Mouse (Mus musculus): ENCODE data around the gene Zrsr2. TPM values are rescaled to one million over a fixed set of nuclear protein-coding genes. Genes with fewer than 3 reads are reported as not detected.

Gene Zrsr2
- polyA plus RNA-seq, 1 experiment from 2014 or later: 37.6 TPM

DNA sequence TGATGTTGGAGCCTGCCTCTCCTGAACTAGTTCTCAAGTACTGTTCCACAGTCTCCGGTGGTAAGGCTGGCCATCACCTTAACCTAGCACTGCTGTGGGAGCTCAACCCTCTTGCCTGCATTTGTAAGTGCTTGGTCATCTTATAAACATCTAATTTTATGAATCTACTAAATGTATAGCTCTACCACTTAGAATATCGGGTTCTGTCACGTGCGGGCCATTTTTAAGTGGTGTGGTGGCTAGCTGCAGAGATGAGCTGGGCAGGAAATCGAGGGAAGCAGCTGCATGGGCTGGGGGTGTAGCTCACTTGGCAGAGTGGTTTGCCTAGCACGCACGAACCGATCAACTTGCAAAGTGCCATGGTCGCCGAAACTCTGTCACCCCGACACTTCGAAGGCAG lies 1.1 kb downstream of the Zrsr2 start:
- 31% methylated on average over 12 of the region's 12 CpGs for WGBS
- Histone ChIP-seq H3K27me3 (replicated peaks; ENCODE audit: control insufficient read depth, insufficient read depth, low read length) (no peaks in the 10 kb centered on the region), H3K36me3 (ENCODE audit: control insufficient read depth, insufficient read depth, low read length) (no peaks in the 10 kb centered on the region; the same call in 1 of the 2 replicates), H3K4me2 (peak overlapping the region; percentile 76), H3K4me3 (ENCODE audit: low read depth, low read length) (peak overlapping the region; percentile 70), H3K9ac (ENCODE audit: low read depth, low read length) (peak overlapping the region; percentile 78), H3K4me1 (replicated peaks; ENCODE audit: control insufficient read depth, insufficient read depth, low read length) (no peaks in the 10 kb centered on the region), H3K27ac (ENCODE audit: low read depth, low read length) (peak overlapping the region; percentile 97), H3K9me3 (ENCODE audit: control insufficient read depth, low read length) (no peaks in the 10 kb centered on the region)
- ATAC-seq (replicated peaks; ENCODE audit: low FRiP score): peak; percentile 9; the same call in 1 of the 2 replicates
- DNase-seq (ENCODE audit: low spot score): no peak

DNA sequence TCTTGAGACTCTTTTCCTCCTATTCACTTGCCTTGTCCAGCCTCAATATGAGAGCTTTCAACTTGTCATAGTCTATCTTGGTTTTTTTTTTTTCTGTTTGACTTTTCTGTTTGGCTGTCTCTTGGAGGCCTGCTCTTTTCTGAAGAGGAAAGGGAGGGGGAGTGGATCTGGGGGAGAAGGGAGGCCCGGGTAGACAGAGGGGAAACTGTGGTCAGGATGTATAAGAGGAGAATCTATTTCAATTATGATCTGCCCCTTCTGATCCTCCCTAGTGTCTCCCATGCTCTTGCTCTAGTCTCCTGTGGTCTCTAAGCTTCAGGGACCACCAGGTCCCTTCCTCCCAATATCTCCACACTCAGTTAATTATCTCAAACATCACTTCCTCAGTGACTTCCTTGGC lies 6.8 kb downstream of the Zrsr2 start:
- Histone ChIP-seq H3K36me3 (ENCODE audit: control insufficient read depth, insufficient read depth, low read length) (no peaks in the 10 kb centered on the region; the same call in none of the 2 replicates), H3K4me3 (ENCODE audit: low read depth, low read length) (no peak overlapping the region), H3K9ac (ENCODE audit: low read depth, low read length) (no peak overlapping the region), H3K27ac (ENCODE audit: low read depth, low read length) (no peak overlapping the region), H3K27me3 (replicated peaks; ENCODE audit: control insufficient read depth, insufficient read depth, low read length) (no peaks in the 10 kb centered on the region), H3K4me2 (no peak overlapping the region), H3K9me3 (ENCODE audit: control insufficient read depth, low read length) (no peaks in the 10 kb centered on the region), H3K4me1 (replicated peaks; ENCODE audit: control insufficient read depth, insufficient read depth, low read length) (no peaks in the 10 kb centered on the region)
- ATAC-seq (replicated peaks; ENCODE audit: low FRiP score) (no peak), DNase-seq (ENCODE audit: low spot score) (no peak)
- WGBS: 45% methylated on average over 1 of the region's 1 CpGs

DNA sequence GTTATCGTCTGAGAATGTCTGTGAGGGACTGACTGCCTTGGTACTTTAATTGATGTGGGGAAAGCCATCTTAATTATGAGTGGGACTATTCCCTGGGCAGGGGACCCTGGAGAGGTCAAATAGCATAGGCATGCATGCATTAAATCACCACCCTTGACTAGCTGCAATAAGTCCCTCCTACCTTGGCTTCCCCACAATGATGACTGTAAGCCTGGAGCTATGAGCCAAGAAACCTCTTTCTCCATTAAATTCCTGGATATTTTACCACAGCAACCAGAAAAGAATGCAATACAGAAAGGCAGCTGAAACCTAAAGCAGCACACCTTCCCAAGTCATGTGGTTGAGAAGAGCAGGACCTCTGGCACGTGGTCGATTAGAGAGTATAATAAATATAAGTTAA lies 14.1 kb downstream of the Zrsr2 start:
- DNase-seq (ENCODE audit: low spot score) (no peak), ATAC-seq (replicated peaks; ENCODE audit: low FRiP score) (no peak)
- Histone ChIP-seq H3K4me1 (replicated peaks; ENCODE audit: control insufficient read depth, insufficient read depth, low read length) (no peaks in the 10 kb centered on the region), H3K9me3 (ENCODE audit: control insufficient read depth, low read length) (no peaks in the 10 kb centered on the region), H3K27me3 (replicated peaks; ENCODE audit: control insufficient read depth, insufficient read depth, low read length) (no peaks in the 10 kb centered on the region), H3K4me2 (no peak overlapping the region), H3K36me3 (ENCODE audit: control insufficient read depth, insufficient read depth, low read length) (peaks cover 2% of the 10 kb centered on the region), H3K4me3 (ENCODE audit: low read depth, low read length) (no peak overlapping the region), H3K9ac (ENCODE audit: low read depth, low read length) (no peak overlapping the region), H3K27ac (ENCODE audit: low read depth, low read length) (no peak overlapping the region)
- 83% methylated on average over 3 of the region's 3 CpGs for WGBS

DNA sequence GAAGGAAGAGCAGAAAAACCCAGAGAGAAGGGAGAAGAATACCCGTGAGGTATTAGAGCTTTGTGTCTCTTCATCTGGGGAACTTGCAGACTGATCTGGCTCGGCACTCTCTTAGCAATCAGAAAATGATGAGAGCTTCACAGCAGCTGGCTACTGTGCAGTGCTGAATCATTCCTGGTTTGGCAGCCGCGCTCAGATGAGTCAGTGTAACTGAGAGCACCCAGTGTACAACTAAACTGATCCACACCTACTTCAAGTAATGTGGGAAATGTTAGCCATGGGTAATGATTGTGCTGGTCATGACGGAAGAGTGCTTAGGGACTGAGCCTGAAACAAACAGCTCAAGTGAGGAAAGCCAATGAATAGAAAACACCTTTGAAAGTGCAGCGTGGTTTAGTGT lies 19.9 kb downstream of the Zrsr2 start:
- no peak overlapping the region for H3K4me2 ChIP-seq
- H3K36me3 ChIP-seq (ENCODE audit: control insufficient read depth, insufficient read depth, low read length): no peaks in the 10 kb centered on the region; the same call in 1 of the 2 replicates
- H3K27me3 ChIP-seq (replicated peaks; ENCODE audit: control insufficient read depth, insufficient read depth, low read length): no peaks in the 10 kb centered on the region
- H3K9me3 ChIP-seq (ENCODE audit: control insufficient read depth, low read length): no peaks in the 10 kb centered on the region
- ATAC-seq (replicated peaks; ENCODE audit: low FRiP score) (no peak), DNase-seq (ENCODE audit: low spot score) (no peak)
- no peak overlapping the region for H3K27ac ChIP-seq (ENCODE audit: low read depth, low read length)
- WGBS: 82% methylated on average over 6 of the region's 6 CpGs
- no peak overlapping the region for H3K9ac ChIP-seq (ENCODE audit: low read depth, low read length)
- H3K4me3 ChIP-seq (ENCODE audit: low read depth, low read length): no peak overlapping the region
- H3K4me1 ChIP-seq (replicated peaks; ENCODE audit: control insufficient read depth, insufficient read depth, low read length): no peaks in the 10 kb centered on the region

DNA sequence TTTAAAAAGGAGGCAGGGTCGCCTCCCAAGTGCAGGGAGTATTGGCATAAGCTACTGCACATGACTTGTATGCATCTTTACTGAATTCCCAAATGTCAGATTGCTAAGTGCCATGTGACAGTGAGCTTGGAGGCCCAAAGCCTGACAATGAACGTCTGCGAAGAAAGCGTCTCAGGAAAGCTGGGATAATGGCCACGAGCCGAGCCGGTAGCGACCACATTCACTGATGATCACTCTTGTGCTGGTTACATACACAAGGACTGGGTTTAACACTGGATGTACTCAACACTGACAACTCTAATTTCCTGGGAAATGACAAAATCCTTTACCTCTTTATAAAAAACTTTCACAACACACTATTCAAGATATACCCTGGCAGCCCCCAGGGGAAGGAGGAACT lies 23.7 kb downstream of the Zrsr2 start:
- Histone ChIP-seq H3K9me3 (ENCODE audit: control insufficient read depth, low read length) (no peaks in the 10 kb centered on the region), H3K9ac (ENCODE audit: low read depth, low read length) (no peak overlapping the region), H3K27me3 (replicated peaks; ENCODE audit: control insufficient read depth, insufficient read depth, low read length) (0 out of 2 replicates have a peak, but pooled peaks cover 2% of the 10 kb centered on the region), H3K36me3 (ENCODE audit: control insufficient read depth, insufficient read depth, low read length) (no peaks in the 10 kb centered on the region; the same call in 1 of the 2 replicates), H3K27ac (ENCODE audit: low read depth, low read length) (no peak overlapping the region), H3K4me3 (ENCODE audit: low read depth, low read length) (no peak overlapping the region), H3K4me2 (no peak overlapping the region), H3K4me1 (replicated peaks; ENCODE audit: control insufficient read depth, insufficient read depth, low read length) (no peaks in the 10 kb centered on the region)
- ATAC-seq (replicated peaks; ENCODE audit: low FRiP score) (no peak), DNase-seq (ENCODE audit: low spot score) (no peak)
- WGBS: 87% methylated on average over 8 of the region's 8 CpGs

DNA sequence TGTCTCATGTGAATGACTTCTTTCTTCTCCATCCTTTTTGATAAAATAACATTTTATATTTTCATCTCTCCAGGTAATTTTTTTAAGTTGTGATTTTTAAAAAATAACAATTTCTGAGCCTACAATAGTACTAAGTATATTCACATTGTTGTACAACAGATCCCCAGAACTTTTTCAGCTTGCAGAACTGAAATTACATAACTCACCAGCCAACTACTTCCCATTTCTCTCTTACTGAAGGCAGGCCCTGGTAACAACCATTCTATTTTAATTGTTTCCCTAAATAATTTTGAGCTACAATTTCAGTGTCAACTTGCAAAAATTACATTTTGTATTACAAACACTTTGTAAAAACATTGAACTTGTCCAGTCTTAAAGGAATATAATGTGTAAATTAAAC lies 28.9 kb downstream of the Zrsr2 start:
- Histone ChIP-seq H3K4me2 (no peak overlapping the region), H3K9me3 (ENCODE audit: control insufficient read depth, low read length) (no peaks in the 10 kb centered on the region), H3K27me3 (replicated peaks; ENCODE audit: control insufficient read depth, insufficient read depth, low read length) (0 out of 2 replicates have a peak, but pooled peaks cover 2% of the 10 kb centered on the region), H3K36me3 (ENCODE audit: control insufficient read depth, insufficient read depth, low read length) (no peaks in the 10 kb centered on the region), H3K27ac (ENCODE audit: low read depth, low read length) (no peak overlapping the region), H3K4me1 (replicated peaks; ENCODE audit: control insufficient read depth, insufficient read depth, low read length) (no peaks in the 10 kb centered on the region), H3K4me3 (ENCODE audit: low read depth, low read length) (no peak overlapping the region), H3K9ac (ENCODE audit: low read depth, low read length) (no peak overlapping the region)
- ATAC-seq (replicated peaks; ENCODE audit: low FRiP score) (no peak), DNase-seq (ENCODE audit: low spot score) (no peak)

DNA sequence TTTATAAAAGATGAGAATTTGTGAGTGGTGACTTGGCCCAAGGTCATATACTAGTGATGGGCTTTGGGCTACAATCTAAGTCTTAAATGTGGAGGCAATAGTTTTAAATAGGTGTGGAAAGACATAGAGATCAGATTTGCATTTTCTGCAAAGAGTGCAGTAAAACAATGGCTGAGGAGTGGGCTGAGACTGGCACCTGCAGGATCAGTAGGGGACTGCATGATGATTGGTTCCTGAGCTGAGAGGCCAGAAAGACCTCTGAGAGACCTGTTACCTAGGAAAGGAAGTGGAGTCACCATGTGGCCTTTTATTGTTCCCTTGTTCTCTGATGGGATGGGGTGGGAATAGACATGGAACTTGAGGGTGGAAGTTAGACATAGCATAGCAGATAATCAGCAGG lies 45.7 kb downstream of the Zrsr2 start:
- ATAC-seq (replicated peaks; ENCODE audit: low FRiP score) (no peak), DNase-seq (ENCODE audit: low spot score) (no peak)
- no peaks in the 10 kb centered on the region; the same call in none of the 2 replicates for H3K27me3 ChIP-seq (replicated peaks; ENCODE audit: control insufficient read depth, insufficient read depth, low read length)
- no peaks in the 10 kb centered on the region for H3K4me1 ChIP-seq (replicated peaks; ENCODE audit: control insufficient read depth, insufficient read depth, low read length)
- no peak overlapping the region for H3K9ac ChIP-seq (ENCODE audit: low read depth, low read length)
- H3K9me3 ChIP-seq (ENCODE audit: control insufficient read depth, low read length): no peaks in the 10 kb centered on the region
- H3K27ac ChIP-seq (ENCODE audit: low read depth, low read length): no peak overlapping the region
- no peak overlapping the region for H3K4me3 ChIP-seq (ENCODE audit: low read depth, low read length)
- H3K36me3 ChIP-seq (ENCODE audit: control insufficient read depth, insufficient read depth, low read length): no peaks in the 10 kb centered on the region
- no peak overlapping the region for H3K4me2 ChIP-seq

DNA sequence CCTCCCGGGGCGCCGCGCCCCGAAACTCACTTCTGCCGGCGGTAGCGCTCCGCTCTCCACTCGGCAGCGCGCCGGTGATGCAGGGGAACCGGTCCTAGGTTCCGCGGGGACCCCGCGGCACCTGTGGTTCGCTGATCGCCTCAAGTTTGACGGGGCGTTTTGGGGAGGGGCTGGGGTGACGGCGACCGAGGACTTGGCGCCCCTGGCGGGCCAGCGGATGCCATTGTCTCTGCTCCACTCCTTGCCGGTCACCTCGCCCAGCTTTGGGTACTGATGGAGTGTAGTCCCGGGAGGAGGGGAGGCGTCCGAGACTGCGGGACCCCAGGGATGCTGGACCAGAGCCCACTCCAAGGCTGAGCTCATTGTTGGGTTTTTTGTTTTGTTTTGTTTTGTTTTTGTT lies 49.1 kb downstream of the Zrsr2 start:
- 10% methylated on average over 34 of the region's 34 CpGs for WGBS
- DNase-seq (ENCODE audit: low spot score): peak; percentile 43

DNA sequence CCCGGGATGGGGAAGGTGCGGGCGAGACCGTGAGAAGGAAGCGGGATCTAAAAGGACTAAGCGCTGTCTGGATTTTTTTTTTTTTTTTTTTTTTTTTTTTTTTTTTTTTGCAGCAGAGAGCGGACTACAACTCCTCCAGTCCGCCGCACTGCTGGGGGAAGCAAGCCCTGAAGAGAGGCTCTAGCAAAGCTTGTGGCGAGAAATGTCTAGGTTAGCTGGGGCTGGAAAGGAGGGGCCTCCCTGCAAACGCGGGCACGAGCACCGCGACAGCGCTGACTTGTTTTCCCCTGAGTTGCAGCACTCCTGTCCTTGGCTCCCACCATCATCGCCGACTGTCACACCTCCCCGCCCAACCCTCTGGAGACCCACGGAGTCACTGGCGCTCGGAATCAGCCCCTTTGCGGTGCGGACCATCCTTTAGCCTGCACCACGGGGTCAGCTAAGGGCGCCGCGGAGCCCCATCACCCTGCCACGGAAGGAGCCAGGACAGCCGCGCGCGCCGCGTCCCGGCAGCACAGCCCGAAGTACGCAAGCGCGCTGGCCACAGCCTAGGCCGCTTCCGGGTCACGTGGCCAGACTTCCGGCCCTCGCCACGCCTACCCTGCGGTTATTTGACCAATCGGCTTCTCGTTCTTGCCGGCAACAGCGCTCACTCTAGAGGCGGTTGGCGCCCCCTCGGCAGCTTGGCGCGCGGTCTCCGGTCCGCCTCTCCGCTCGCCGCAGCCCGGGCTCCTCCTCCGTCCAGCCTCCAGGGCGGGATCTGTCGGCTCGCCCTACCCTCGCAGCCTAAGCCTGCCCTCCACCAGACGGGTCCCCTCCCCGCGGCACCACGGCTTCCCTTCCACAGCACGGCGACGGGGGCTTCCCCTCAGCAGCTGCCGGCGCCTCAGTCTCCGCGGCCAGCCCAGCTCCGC lies 49.9 kb downstream of the Zrsr2 start, which contains the start of gene Ap1s2:
Ap1s2 (plus strand) TSS at position 681 of the 914 bp plus-strand sequence.
- Histone ChIP-seq H3K9me3 (ENCODE audit: control insufficient read depth, low read length) (no peaks in the 10 kb centered on the region), H3K4me3 (ENCODE audit: low read depth, low read length) (peak within 1 kb of the TSS; percentile 63), H3K9ac (ENCODE audit: low read depth, low read length) (peak within 1 kb of the TSS; percentile 71), H3K4me2 (peak within 1 kb of the TSS; percentile 67), H3K27ac (ENCODE audit: low read depth, low read length) (peak within 1 kb of the TSS; percentile 43), H3K4me1 (replicated peaks; ENCODE audit: control insufficient read depth, insufficient read depth, low read length) (no peaks in the 10 kb centered on the region), H3K27me3 (replicated peaks; ENCODE audit: control insufficient read depth, insufficient read depth, low read length) (peaks cover 2% of the 10 kb centered on the region), H3K36me3 (ENCODE audit: control insufficient read depth, insufficient read depth, low read length) (no peaks in the 10 kb centered on the region)
- WGBS: 11% methylated on average over 71 of the region's 80 CpGs
- DNase-seq (ENCODE audit: low spot score): peak; percentile 86
- ATAC-seq (replicated peaks; ENCODE audit: low FRiP score): peak; percentile 100

More for the DNA sequence above, 49.1 kb downstream of the Zrsr2 start:
- H3K9ac ChIP-seq (ENCODE audit: low read depth, low read length): peak overlapping the region; percentile 55; the same call in 1 of the 2 replicates
- ATAC-seq (replicated peaks; ENCODE audit: low FRiP score): peak; percentile 10
- peak overlapping the region; percentile 67 for H3K4me2 ChIP-seq
- no peaks in the 10 kb centered on the region; the same call in none of the 2 replicates for H3K27me3 ChIP-seq (replicated peaks; ENCODE audit: control insufficient read depth, insufficient read depth, low read length)
- no peaks in the 10 kb centered on the region for H3K9me3 ChIP-seq (ENCODE audit: control insufficient read depth, low read length)
- no peaks in the 10 kb centered on the region for H3K4me1 ChIP-seq (replicated peaks; ENCODE audit: control insufficient read depth, insufficient read depth, low read length)
- H3K4me3 ChIP-seq (ENCODE audit: low read depth, low read length): peak overlapping the region; percentile 63
- no peaks in the 10 kb centered on the region for H3K36me3 ChIP-seq (ENCODE audit: control insufficient read depth, insufficient read depth, low read length)
- H3K27ac ChIP-seq (ENCODE audit: low read depth, low read length): no peak overlapping the region

All from liver, embryonic 11.5 days (tissue).